Mouse (Mus musculus) spleen, adult 2 months (tissue): ENCODE data around the gene Fads1.

Source experiments
- CTCF ChIP-seq: fragments of 200-500 bp; IDR thresholded peaks from 2 replicates; pipeline ENCODE4 v1.5.1; 2011; ENCODE audit warnings: mild to moderate bottlenecking, inconsistent platforms; ENCODE audit not compliant: insufficient read depth, insufficient read length, insufficient replicate concordance; ENCODE audit errors: extremely low read depth
- POLR2A ChIP-seq: fragments of 200-500 bp; IDR thresholded peaks from 2 replicates; pipeline ENCODE4 v1.6.1; 2011; ENCODE audit warnings: low read depth, low read length, inconsistent platforms

GRCm38 (mm10) chr19:10173116-10173718, 9.5 kb upstream of the Fads1 start:
- TF ChIP-seq POLR2A = no peak
- no peak for TF ChIP-seq CTCF
